Mouse (Mus musculus) induced T-regulatory cell, adult 2 months (primary cell): ENCODE measurements around the gene Efna5.

ENCODE experiments used
- DNase-seq: peaks from one replicate; pipeline ENCODE4 v3.0.0-alpha.2; 2012; ENCODE audit warnings: low read depth

The Efna5 gene

DNA sequence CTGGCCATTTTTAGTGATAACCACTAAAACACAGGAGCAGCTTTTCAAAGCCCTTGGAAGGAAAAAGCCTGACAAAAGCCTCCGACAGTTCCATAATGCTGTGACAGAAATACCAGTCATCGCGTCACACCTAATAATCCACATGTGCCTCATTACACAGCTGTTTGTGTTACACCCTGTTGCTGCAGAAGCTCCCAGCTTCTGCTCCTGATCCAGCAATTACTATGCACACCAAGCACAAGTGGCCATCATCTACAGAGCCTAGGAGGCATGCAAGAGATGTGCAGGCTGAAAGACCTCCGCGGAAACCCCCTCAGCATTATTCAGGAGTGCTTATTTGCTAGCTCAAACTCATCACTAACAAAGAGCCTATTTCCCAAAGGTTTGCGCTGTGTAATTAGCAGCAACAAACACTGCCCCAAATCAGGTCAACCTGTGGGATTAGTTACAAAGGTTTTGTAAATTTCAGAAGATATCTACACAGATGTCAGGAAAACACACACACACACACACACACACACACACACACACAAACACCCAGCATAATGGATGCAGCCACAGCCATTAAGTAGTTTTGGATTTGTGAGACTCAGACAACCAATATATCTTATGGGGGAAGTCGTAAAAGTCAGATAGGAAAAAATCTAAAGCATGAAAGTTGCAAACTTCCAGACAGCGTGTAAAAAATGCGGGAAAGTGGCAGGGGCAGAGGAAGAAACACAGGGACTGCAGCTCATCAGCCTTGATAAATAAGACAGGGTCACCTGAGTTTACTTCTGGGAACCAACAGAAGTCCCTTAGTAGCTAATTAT is 180.1 kb downstream of the Efna5 start:
- no peak for DNase-seq

DNA sequence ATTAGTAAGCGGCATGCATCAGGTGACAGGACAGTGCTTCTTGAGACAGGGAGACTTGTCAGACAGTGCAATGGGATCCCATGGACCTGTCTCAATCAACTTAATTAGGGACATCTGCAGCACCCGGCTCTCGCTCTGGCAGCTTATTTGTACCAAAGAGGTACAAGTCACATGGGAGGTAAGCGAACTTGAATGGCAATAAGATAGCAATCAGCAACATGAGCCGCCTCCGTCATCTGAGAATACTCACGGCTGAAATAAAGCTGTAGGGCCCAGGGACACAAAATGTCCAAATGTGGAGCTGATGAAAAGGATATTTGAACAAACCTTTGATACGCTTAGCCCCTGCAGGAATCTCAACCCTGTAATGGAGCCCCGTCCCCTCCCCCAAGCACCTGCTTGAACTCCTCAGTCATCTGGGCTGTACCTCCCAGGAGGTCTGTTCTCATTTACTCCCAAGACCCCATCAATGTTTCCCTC is 186.1 kb downstream of the Efna5 start:
- DNase-seq, result no peak

DNA sequence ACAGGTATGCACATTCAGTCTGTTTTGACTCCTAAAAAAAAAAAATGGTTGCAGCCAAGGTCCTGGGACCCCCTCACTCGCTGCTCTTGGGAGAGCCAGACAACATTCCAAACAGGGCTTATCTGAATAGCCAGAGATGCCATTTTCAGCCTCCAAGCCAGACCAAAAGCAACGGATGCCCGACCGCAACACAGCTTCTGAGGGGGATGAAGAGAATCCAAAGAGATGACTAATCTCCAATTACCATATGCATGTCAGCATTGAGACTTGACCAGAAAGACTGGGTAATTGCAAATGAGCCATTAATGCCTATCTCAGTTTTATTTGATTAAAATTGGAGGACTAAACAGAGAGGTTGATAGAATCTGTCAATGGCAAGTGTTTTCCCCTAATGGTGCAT is 188.9 kb downstream of the Efna5 start:
- no peak for DNase-seq

DNA sequence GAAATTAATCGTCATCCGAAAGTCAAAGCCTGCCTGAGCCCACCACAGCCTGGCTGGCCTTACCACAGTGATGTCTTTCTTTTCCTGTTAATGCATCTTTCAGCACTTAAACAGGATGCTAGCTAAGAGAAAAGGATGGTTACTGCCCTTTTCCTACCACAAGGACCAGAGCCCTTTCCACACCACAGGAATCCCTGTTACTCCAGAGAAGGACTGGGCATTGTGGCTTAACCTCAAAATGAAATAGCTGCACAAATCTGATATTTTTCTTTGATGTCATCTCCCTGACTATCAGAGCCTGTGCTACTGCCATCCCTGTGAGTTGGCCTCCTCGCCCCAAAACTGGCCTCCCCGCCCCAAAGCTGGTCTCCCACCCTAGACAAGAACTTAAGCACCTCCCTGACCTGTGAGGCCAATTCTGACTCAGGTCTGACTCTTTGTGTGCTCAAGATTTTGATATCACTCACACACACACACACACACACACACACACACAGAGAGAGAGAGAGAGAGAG is 189.9 kb downstream of the Efna5 start:
- no peak for DNase-seq

DNA sequence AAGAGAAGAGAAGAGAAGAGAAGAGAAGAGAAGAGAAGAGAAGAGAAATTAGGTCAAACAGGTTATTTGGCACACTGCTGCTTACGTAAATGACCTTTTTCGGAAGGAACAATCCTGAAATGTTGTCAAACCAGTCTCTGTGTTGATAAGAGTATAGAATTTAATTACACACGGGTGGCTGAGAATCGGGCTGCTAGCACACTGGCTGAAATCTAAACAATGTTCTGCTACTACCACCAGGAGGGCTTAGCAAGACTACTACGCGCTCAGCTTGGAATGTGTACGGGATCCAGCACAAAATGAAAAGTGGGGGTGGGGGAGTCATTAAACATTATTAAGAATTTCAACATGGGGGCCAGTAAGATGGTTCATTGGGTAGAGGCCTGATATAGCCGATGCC is 190.9 kb downstream of the Efna5 start:
- no peak for DNase-seq

DNA sequence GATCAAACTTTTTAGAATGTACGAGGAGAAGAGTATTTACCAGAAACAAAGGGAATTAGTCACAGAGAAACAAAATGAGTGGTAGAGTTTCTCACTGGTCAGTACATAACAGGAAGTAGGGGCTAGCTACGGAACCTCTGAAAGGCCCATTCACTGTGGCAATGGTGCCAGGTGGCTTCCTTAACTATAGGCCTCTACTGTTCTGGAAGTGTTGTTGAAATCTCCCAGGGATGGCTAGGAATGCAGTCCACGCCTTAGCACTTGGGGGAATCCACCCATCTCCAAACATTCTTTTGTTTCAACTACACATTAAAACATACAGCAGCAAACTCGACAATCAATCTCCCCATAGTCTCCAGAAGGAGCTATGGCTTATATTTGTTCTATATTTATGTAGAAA is 191.5 kb downstream of the Efna5 start:
- no peak for DNase-seq

DNA sequence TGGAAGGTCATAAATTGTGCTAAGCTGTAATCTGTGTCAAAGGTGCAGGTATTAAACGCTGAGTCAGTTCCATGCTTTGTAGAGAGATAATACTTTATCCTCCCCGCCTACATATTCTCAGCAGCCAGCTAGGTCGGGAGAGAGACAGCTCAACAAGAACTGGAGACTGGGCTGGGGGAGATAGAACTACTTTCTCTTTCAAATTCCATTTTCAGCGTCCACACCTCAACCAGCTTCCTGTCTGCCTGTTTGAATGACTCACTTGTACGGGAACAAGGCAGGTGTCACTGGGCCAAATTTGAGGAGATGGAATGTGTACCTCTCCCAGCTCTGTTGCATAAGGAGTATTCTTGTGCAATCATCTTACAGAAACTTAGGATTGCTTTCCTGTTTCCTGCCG is 193.7 kb downstream of the Efna5 start:
- DNase-seq, result peak; percentile 1

DNA sequence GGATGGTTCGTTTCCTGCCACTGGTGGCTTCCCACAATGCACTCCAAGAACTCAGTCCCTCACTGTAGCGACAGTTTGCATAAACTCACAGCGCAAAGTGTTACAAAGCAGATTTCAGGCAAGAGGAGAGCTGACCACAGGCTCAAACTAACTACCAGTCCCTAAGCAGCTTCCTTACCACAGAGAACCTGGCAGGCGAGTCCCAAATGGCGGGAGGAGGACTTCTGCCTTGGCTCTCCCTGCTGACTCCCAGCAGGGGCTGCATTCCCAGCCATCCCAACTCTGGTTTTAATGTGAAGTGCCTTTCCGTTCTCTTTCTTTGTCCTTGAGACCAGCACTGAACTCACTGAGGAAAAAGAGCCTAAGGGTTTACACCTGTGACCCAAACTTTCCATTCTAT is 195.9 kb downstream of the Efna5 start:
- no peak for DNase-seq

DNA sequence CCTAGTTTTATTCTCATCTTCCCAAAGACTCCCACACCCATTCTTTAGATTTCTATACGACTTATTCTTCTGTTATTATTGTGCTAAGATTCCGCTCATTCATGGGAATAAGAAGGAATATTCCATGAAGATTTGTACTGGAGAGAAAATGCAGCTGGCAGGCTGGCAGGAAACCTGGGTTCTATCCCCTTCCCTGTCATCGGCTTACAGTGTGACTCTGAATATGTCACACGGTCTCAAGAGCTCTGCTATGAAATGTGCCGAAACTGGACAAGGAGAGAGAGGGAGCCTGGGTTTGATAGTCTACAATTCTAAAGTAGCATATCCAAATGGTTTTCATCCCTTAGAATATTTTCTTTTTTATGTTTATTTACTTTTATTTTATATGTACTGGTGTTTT is 198.0 kb downstream of the Efna5 start:
- no peak for DNase-seq

DNA sequence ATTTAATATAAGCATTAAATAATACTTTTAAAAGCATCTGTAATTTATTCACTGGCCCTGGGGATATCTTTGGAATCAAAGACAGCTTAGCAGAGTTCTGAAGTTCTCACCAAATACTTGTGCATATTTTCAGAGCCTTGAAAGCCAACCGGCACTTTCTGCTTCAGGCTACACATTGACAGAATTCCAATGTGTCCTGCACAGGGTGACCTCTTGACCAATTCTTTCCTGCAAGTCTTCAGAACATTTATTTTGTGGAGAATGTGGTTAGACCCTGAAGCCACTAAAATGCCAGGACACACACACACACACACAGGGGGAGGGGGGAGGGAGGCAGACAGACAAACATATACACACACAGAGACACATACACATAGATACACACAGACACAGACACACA is 199.4 kb downstream of the Efna5 start:
- DNase-seq, result no peak

DNA sequence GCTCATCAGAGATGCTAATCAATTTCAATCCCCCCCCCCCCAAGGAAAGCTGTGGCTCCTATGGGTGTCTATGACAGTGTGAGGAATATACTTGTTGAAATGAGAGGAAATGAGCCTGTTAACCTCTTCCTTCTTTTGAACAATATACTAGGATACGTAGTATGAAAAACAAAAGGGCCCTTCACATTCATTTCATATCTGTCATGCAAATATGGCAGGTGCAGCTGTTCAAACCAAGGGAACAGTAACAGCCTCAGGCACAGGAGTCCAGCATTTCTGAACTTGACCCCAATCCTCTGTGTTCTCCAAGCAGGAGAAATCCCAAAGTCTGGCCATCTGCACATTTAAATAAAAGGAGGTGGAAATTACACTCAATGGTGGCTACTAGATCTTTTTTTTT is 200.4 kb downstream of the Efna5 start:
- DNase-seq, result no peak

DNA sequence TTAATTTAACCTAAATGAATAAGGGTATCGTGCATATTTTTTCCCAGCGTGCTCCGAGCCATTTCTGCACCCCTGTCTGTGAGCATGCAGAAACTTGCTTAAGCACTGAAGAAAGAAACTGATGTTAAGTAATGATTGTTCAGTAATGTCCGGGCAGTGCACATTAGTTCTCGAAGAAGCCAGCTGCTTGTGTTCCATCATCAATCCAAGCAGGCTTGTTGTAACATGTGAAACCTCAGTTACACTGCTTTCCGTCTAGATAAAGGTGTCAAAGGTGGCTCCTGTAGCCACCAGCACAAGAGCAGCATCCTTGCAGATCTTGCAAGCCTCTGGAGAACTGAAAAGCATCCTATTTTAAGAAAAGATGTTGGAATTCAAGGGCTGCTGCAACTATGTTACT is 204.3 kb downstream of the Efna5 start:
- DNase-seq, result no peak

DNA sequence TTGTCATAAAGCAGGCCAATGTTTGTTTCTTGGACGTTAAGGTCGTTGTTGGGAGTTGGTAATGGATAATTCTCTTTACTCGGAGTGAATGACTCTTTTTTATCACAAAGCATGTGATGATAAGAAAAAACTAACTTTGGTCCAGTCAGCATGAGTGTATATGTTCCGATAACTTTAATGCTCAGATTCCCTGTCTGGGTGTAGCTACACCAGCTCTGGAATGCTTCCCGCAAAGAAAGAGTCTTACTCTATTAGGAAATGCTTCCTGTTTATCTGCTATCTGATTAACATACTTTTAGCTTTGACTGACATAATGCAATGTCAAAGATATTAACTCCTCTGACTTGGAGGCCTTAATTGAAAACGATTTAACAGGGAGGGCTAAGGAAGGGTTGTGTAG is 204.7 kb downstream of the Efna5 start:
- no peak for DNase-seq

DNA sequence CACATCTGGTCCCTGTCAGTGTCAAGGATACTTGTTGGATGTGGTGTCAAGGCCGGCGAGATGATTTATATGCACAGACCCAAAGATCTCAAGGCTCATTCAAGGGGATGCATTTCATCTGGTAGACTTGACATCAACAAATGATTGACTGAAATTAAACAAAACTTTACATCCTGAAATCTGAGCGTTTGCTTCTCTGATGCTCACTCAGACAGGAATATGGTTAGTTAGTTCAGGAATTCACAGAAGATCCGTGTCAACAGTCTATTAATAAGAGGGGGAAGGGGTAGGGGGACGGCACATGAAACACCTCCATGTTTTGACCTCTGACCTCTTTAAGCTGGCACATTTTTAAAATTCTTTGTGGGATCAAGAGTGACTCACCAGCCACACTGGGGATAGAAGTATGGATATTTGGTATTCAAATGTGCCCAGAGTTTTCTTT is 205.3 kb downstream of the Efna5 start:
- DNase-seq, result no peak

DNA sequence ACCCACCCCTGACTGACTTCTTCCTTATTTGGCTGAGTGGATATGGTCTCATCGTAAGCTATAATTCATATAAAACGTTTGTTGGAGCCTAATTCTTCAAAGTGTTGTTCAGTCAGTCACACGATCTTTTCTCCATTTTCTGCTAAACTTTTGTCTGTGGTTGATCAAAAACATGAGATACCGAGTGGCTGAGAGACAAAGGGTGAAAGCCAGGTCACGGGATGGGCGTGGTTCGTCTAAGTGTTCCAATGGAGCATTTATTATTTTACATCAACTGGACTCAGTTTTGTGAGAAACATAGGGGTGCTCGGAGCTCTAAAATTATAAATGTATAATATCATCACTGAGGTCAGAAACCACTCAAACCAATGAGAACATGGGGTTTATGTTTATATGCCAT is 209.0 kb downstream of the Efna5 start:
- no peak for DNase-seq

DNA sequence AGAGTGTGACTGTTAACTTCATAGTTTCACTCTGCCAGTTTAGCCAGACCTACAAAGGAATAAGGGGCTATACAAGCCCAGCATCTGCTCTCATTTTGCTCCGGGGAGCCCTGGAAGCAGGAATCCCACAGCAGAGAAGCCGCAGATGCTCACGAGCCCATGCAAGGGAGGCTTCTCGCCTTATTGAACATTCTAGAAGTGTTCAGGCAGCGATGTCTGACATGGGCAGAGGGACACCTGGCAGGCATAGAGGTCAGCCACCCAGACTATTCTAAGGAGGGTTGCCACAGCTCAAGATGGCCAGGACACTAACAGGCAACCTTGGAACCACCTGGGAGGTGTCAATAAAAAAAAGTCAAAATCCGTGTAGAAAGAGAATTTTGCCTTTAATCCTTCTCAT is 214.4 kb downstream of the Efna5 start:
- DNase-seq, result no peak

DNA sequence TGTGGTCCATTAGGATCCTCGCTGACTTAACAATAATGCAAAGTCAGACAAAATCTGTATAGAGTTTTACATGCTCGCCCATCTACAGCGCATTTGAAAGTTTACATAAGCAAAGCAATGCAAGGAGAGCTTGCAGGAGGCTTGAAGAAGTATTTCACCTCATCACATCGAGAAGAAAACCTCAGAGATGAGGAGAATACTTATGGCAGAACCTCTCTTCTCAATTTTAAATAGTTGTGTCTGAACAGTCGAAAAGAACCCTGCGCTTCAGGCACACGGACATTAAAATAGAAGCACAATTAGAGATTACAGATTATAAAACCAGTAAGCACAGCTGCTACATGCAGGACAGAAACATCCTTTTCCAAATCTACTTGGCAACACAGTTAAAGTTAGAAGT is 215.3 kb downstream of the Efna5 start:
- DNase-seq, result no peak

DNA sequence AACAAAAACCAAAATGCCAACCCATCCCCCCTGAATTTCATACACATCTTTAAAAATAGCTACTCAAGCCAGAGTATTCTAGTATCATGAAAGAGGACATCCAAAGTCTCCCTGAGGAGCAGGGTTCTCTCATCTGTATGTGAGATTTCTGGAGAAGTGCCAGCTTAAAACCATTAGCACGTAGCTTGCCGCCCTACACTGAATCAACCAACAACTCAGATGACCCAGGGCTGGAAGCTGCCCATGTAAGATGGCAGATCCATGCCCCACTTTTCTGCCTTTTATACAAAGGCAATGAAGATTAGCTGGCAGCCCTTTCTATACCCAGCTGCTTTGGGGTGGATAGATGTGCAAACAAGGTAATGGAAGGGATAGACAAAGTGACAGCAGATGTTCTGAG is 216.4 kb downstream of the Efna5 start:
- DNase-seq, result no peak

DNA sequence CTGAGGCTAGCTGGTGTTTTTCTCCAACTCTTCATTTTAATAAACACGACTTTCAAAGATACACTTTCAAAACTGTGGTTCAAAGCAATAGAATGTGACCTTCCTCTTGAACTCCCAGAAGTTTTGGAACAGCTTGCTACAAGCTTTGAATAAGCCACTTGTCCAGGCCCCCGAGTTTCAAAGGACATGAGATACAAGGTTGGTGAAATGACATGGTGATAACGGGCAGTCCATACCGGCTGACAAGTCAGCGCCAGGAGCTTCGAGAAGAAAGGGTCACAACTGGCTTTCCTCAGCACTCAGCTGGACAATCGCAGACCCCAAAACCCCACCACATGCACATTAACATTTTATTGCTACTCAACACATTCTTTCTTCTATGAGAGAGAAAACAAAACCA is 219.3 kb downstream of the Efna5 start:
- DNase-seq, result no peak

DNA sequence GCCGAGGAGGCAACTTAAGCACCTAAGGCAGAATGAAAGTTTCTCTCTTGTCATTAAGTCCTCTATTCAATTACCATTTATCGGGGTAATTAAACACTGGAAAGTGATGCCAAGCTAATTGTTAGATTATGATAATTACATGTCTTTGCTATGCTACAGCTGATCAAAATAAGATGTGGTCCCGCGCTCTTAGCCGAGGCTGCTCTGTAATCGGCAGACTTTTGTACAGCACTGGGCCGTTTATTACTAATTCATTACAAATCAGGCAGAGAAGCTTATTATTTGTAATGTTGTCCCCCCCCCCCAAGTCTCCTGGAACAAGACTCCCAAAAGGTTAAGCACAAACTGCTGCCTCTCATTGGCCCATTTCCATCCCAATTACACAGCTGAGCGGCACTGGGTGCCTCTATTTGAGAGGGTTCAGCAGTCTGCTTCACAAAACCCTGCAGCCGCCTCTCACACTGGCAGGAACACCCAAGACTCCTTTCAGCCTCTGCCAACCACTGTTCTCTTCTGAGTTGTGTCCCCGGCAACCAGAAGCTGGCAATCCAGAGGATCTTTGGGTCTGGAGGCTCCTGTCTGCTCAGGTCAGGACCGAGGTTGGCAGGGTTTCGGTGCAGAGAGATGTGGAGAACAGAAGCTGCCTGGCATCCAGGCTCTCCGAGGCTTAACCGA is 221.5 kb downstream of the Efna5 start:
- DNase-seq, result no peak

DNA sequence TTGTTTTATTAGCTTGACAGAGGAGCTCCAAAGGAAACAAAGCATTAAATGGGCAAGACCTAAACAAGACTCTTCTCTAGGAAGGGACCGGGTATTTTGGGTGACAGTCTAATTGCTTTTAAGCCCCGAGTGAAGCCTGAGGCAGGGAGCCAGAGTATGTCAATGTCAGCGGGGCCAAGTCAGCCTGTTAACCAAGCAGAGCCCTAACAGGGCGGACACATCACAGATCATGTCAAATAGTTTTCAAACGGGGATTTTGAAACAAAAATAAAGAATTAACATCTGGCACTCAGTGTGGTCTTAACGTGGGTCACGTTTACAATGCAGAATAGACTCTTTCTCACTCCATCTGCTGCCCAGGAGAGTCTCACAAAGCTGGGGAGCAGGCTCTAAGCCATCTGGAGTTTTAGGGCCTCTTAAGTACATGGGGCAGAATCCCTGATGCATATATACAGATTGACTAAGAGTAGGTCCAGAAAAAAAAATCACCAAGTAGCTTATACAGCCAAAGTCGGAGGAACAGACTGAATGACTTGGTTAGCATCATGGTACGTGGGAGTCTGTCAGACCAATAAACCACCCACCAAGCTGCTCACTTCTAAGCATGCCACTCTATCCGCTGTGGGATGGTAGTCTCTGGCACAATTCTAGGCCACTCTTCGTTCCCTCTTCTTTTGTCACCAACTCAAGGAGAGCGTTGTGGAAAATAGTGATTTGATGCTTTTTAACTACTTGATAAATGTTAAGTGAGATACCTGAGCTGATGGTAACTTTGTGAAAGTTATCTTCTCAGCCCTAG is 223.1 kb downstream of the Efna5 start:
- DNase-seq, result no peak

DNA sequence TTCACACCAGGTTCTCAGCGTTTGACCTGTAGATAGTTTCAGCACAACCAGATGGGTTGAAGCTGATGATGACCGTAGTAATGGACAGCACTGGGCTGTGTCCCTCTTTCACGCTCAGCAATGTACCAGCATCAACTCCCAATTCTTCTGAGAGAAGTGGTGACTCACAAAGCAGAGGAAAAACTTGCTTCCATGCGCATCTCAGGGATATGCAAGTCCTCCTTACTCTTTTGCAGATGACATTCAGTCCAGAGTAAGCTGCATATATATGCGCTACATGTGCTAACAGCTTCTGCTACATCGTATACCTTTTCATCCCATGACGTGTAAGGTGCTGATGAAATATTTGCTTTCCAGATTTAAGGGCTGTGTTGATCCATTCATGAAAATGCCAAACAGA is 224.1 kb downstream of the Efna5 start:
- no peak for DNase-seq

DNA sequence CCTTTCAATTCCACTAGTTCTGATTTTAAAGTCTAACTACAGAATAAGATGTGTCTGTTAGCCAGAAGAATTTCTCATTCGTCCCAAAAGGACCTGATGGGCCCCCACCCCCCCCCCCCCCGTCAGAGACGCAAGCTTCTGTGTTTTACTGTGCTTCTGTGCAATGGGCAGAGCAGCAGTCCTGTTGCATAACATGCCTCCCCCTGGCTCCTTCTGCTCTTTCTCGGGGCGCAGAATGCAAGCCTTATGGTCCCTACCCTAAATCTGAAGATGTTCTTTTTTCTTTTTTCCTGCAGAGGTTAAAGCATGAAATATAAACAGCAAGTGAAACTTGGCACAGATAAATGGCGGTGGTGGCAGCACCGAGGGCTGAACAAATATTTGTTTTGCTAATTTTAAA is 224.5 kb downstream of the Efna5 start:
- DNase-seq, result no peak
